Mouse (Mus musculus) limb, embryonic 11.5 days (tissue): ENCODE data around the gene Il25. TPM values are rescaled to one million over a fixed set of nuclear protein-coding genes. Genes with fewer than 3 reads are reported as not detected.
"Not testable (repeated sequence)": the region's sequence is repeated elsewhere in the genome, so short reads cannot be mapped to it uniquely, and the experiment has no call there.

Source experiments
- ATAC-seq: fragments of 200-750 bp; cut with Nextera tagmentation; 2 replicates; pipeline ENCODE4 v1.8.0; 2017; ENCODE audit warnings: low read depth; ENCODE audit not compliant: insufficient number of reproducible peaks, low FRiP score, low TSS enrichment
- DNase-seq: peaks from one replicate; pipeline ENCODE4 v3.0.0-alpha.2; 2015; ENCODE audit warnings: low spot score
- H3K27ac ChIP-seq: fragments of 300-500 bp; sonication (generic); replicated peaks from 2 replicates; pipeline ENCODE4 v1.5.1; 2014; ENCODE audit warnings: low read depth, mild to moderate bottlenecking, low read length
- H3K27me3 ChIP-seq: fragments of 300-500 bp; sonication (generic); 2 replicates; pipeline ENCODE4 v1.6.1; 2014; ENCODE audit warnings: mild to moderate bottlenecking, low read length, mixed read lengths; ENCODE audit not compliant: control insufficient read depth, insufficient read depth
- H3K36me3 ChIP-seq: fragments of 300-500 bp; sonication (generic); 2 replicates; pipeline ENCODE4 v1.6.1; 2014; ENCODE audit warnings: mild to moderate bottlenecking, low read length, moderate library complexity, mixed read lengths; ENCODE audit not compliant: control insufficient read depth, insufficient read depth
- H3K4me1 ChIP-seq: fragments of 300-500 bp; sonication (generic); 2 replicates; pipeline ENCODE4 v1.6.1; 2014; ENCODE audit warnings: low read length, mixed read lengths; ENCODE audit not compliant: control insufficient read depth, insufficient read depth
- H3K4me2 ChIP-seq: fragments of 300-500 bp; sonication (generic); 2 replicates; pipeline ENCODE4 v1.6.1; 2014; ENCODE audit warnings: low read depth, mild to moderate bottlenecking, moderate library complexity; ENCODE audit not compliant: severe bottlenecking
- H3K4me3 ChIP-seq: fragments of 300-500 bp; sonication (generic); 2 replicates; pipeline ENCODE4 v1.5.1; 2014; ENCODE audit warnings: low read depth, low read length
- H3K9ac ChIP-seq: fragments of 300-500 bp; sonication (generic); 2 replicates; pipeline ENCODE4 v1.6.1; 2014; ENCODE audit warnings: mild to moderate bottlenecking, low read length
- H3K9me3 ChIP-seq: fragments of 300-500 bp; sonication (generic); 2 replicates; pipeline ENCODE4 v1.6.1; 2016; ENCODE audit warnings: low read length; ENCODE audit not compliant: control insufficient read depth
- WGBS: fragments of 180-500 bp; shearing (Covaris S2); extraction: QIAGEN DNeasy Blood & Tissue Kit; methylation state at CpG from one replicate; pipeline ENCODE4 v1.1.7; 2014; 5-methylcytosine and 5-hydroxymethylcytosine counted together
- polyA plus RNA-seq: library from polyadenylated mRNA; unstranded; fragments of >200 nt; fragmentation: Nextera tagmentation; extraction: Ambion mirVana; gene quantifications from 2 replicates; pipeline ENCODE4 v1.2.1, GENCODE M21; 2014

Gene Il25
- polyA plus RNA-seq, 1 experiment from 2014 or later = not detected

- no peak overlapping the region for H3K27ac ChIP-seq
- no peaks in the 10 kb centered on the region for H3K36me3 ChIP-seq
- H3K4me3 ChIP-seq = no peak overlapping the region
- H3K27me3 ChIP-seq = peaks cover 4% of the 10 kb centered on the region; the same call in 1 of the 2 replicates
- no peaks in the 10 kb centered on the region for H3K9me3 ChIP-seq
- no peaks in the 10 kb centered on the region for H3K4me1 ChIP-seq
- WGBS = 68% methylated on average over 3 of the region's 3 CpGs
- no peak overlapping the region for H3K9ac ChIP-seq
- no peak for DNase-seq
- no peak for ATAC-seq
- no peak overlapping the region for H3K4me2 ChIP-seq
Observed at GRCm38 (mm10) chr14:54954474-54954873, 22.0 kb downstream of the Il25 start.

GRCm38 (mm10) chr14:54955481-54955880 is 23.0 kb downstream of the Il25 start:
- WGBS = 87% methylated on average over 3 of the region's 3 CpGs
- H3K4me3 ChIP-seq = no peak overlapping the region
- H3K9ac ChIP-seq = no peak overlapping the region
- H3K4me1 ChIP-seq = no peaks in the 10 kb centered on the region
- H3K27me3 ChIP-seq = peaks cover 4% of the 10 kb centered on the region; the same call in 1 of the 2 replicates
- DNase-seq = no peak
- H3K36me3 ChIP-seq = no peaks in the 10 kb centered on the region
- H3K9me3 ChIP-seq = no peaks in the 10 kb centered on the region
- H3K4me2 ChIP-seq = no peak overlapping the region
- ATAC-seq = no peak
- no peak overlapping the region for H3K27ac ChIP-seq

GRCm38 (mm10) chr14:54956533-54956932 is 24.0 kb downstream of the Il25 start:
- H3K4me2 ChIP-seq = no peak overlapping the region
- 86% methylated on average over 9 of the region's 9 CpGs for WGBS
- ATAC-seq (no peak), DNase-seq (no peak)
- no peak overlapping the region for H3K4me3 ChIP-seq
- no peak overlapping the region for H3K9ac ChIP-seq
- H3K27ac ChIP-seq = no peak overlapping the region
- H3K36me3 ChIP-seq = no peaks in the 10 kb centered on the region
- H3K9me3 ChIP-seq = no peaks in the 10 kb centered on the region
- peaks cover 2% of the 10 kb centered on the region; the same call in 1 of the 2 replicates for H3K27me3 ChIP-seq
- no peaks in the 10 kb centered on the region for H3K4me1 ChIP-seq

GRCm38 (mm10) chr14:54958503-54958902 is 26.0 kb downstream of the Il25 start:
- H3K4me1 ChIP-seq = no peaks in the 10 kb centered on the region
- 79% methylated on average over 4 of the region's 4 CpGs for WGBS

GRCm38 (mm10) chr14:54959197-54959596 is 26.7 kb downstream of the Il25 start:
- Histone ChIP-seq H3K9me3 (no peaks in the 10 kb centered on the region), H3K4me3 (no peak overlapping the region), H3K27ac (no peak overlapping the region), H3K4me2 (no peak overlapping the region), H3K36me3 (no peaks in the 10 kb centered on the region), H3K27me3 (no peaks in the 10 kb centered on the region), H3K4me1 (no peaks in the 10 kb centered on the region), H3K9ac (no peak overlapping the region)
- ATAC-seq (no peak), DNase-seq (no peak)
- WGBS = 84% methylated on average over 3 of the region's 3 CpGs

More at GRCm38 (mm10) chr14:54958503-54958902, 26.0 kb downstream of the Il25 start:
- H3K9me3 ChIP-seq = no peaks in the 10 kb centered on the region
- ATAC-seq (no peak), DNase-seq (no peak)
- no peaks in the 10 kb centered on the region for H3K27me3 ChIP-seq
- H3K4me2 ChIP-seq = no peak overlapping the region
- no peak overlapping the region for H3K9ac ChIP-seq
- H3K4me3 ChIP-seq = no peak overlapping the region
- no peaks in the 10 kb centered on the region for H3K36me3 ChIP-seq
- no peak overlapping the region for H3K27ac ChIP-seq

GRCm38 (mm10) chr14:54959853-54960613 is 27.5 kb downstream of the Il25 start:
- DNase-seq, H3K4me3 ChIP-seq, ATAC-seq, H3K4me1 ChIP-seq, H3K27me3 ChIP-seq, H3K36me3 ChIP-seq, H3K9ac ChIP-seq, H3K27ac ChIP-seq, H3K4me2 ChIP-seq, H3K9me3 ChIP-seq: not testable (repeated sequence)
- WGBS = 90% methylated on average over 12 of the region's 12 CpGs

- Histone ChIP-seq H3K9me3 (no peaks in the 10 kb centered on the region), H3K4me3 (no peak overlapping the region), H3K4me1 (no peaks in the 10 kb centered on the region), H3K36me3 (no peaks in the 10 kb centered on the region), H3K9ac (no peak overlapping the region), H3K27ac (no peak overlapping the region), H3K4me2 (no peak overlapping the region), H3K27me3 (no peaks in the 10 kb centered on the region)
- ATAC-seq (no peak), DNase-seq (no peak)
- WGBS = 70% methylated on average over 10 of the region's 10 CpGs
Observed at GRCm38 (mm10) chr14:54960769-54961168, 28.3 kb downstream of the Il25 start.

GRCm38 (mm10) chr14:54961487-54961886 is 29.0 kb downstream of the Il25 start:
- Histone ChIP-seq H3K9ac (no peak overlapping the region), H3K9me3 (no peaks in the 10 kb centered on the region), H3K4me2 (no peak overlapping the region), H3K4me3 (no peak overlapping the region), H3K4me1 (no peaks in the 10 kb centered on the region), H3K27ac (no peak overlapping the region), H3K36me3 (no peaks in the 10 kb centered on the region), H3K27me3 (no peaks in the 10 kb centered on the region)
- no peak for ATAC-seq
- no peak for DNase-seq
- 76% methylated on average over 5 of the region's 5 CpGs for WGBS
